Mouse (Mus musculus): ENCODE data around the gene Unc93a. TPM values are rescaled to one million over a fixed set of nuclear protein-coding genes. Genes with fewer than 3 reads are reported as not detected.

Gene Unc93a
- polyA plus RNA-seq, 1 experiment from 2014 or later = not detected

Other genes starting within 250 kb of the Unc93a start
- gene Pnldc1, start 221.6 kb downstream of the Unc93a start, polyA plus RNA-seq (2014; fragmentation: Nextera tagmentation; extraction: Ambion mirVana) = 1.2 and 2.9 TPM in 2 replicates
- 530 and 560 TPM in 2 replicates for gene Tcp1, start 216.1 kb downstream of the Unc93a start, polyA plus RNA-seq (2014; fragmentation: Nextera tagmentation; extraction: Ambion mirVana)
- gene Mrpl18, start 215.5 kb downstream of the Unc93a start, polyA plus RNA-seq (2014; fragmentation: Nextera tagmentation; extraction: Ambion mirVana) = 159 TPM in 2 replicates
- 0.42 and 1.0 TPM in 2 replicates for gene Acat3, start 191.2 kb downstream of the Unc93a start, polyA plus RNA-seq (2014; fragmentation: Nextera tagmentation; extraction: Ambion mirVana)
- 332 and 361 TPM in 2 replicates for gene Acat2, start 171.1 kb downstream of the Unc93a start, polyA plus RNA-seq (2014; fragmentation: Nextera tagmentation; extraction: Ambion mirVana)
- gene Wtap, start 137.6 kb downstream of the Unc93a start, polyA plus RNA-seq (2014; fragmentation: Nextera tagmentation; extraction: Ambion mirVana) = 137 and 141 TPM in 2 replicates
- 114 and 116 TPM in 2 replicates for gene Sod2, start 125.0 kb downstream of the Unc93a start, polyA plus RNA-seq (2014; fragmentation: Nextera tagmentation; extraction: Ambion mirVana)
- not detected in 2 replicates for gene Gpr31b, start 79.5 kb downstream of the Unc93a start, polyA plus RNA-seq (2014; fragmentation: Nextera tagmentation; extraction: Ambion mirVana)
- gene Tcp10b, start 70.7 kb downstream of the Unc93a start, polyA plus RNA-seq (2014; fragmentation: Nextera tagmentation; extraction: Ambion mirVana) = 0.16 TPM in 1 of 2 replicates, not detected in the other
- gene Smok2a, start 89.4 kb upstream of the Unc93a start, polyA plus RNA-seq (2014; fragmentation: Nextera tagmentation; extraction: Ambion mirVana) = not detected in 2 replicates
- not detected in 2 replicates for gene Smok2b, start 98.4 kb upstream of the Unc93a start, polyA plus RNA-seq (2014; fragmentation: Nextera tagmentation; extraction: Ambion mirVana)
- not detected in 2 replicates for gene Tcp10c, start 222.8 kb upstream of the Unc93a start, polyA plus RNA-seq (2014; fragmentation: Nextera tagmentation; extraction: Ambion mirVana)